Mouse (Mus musculus): ENCODE data around the gene Ankle1. TPM values are rescaled to one million over a fixed set of nuclear protein-coding genes. Genes with fewer than 3 reads are reported as not detected.

The Ankle1 gene
- under 1 TPM; 0.18 to 0.36 TPM for total RNA-seq (2021)

DNA sequence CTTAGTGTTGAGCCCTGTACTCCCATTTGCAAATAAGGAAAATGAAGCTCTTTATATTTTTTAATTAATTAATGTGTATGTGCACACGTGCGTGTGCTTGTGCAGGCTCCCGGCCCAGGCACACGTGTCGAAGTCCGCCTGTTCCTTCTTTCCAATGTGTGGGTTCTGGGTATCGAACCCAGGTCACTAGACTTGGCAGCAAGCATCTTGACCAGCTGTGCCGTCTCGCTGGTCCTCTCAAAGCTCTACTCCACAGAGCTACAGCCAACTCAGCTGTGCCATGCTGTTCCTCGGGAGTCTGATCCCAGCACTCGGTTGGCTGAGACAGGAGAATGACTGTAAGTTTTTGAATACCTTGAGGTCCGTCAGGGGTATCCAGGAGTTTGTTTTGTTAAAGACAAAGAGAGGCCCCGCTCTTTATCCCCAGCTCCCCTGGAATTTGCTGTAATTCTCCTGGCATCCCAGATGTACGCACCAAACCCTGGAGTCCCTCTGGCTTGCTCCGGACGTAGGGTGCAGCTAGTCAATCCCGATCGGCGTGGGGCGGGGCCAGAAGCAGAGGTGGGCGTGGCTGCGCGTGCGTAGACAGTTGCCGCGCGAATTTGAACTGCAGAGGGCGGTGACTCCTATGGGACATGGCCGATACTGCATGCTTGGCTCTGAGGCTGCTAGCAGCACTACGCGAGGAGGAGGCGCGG is at the start of gene Ankle1:
Gene Ankle1 (plus strand): TSS at position 610 of the 698 bp plus-strand sequence.
- intact Hi-C loops (cut with DNase I): loop anchor here (2.0 to 5.0 kb wide), 2 partner anchors 33 to 183 kb away; no protein-coding TSS in a partner anchor
- peak; percentile 88 for DNase-seq (ENCODE audit: low spot score)

DNA sequence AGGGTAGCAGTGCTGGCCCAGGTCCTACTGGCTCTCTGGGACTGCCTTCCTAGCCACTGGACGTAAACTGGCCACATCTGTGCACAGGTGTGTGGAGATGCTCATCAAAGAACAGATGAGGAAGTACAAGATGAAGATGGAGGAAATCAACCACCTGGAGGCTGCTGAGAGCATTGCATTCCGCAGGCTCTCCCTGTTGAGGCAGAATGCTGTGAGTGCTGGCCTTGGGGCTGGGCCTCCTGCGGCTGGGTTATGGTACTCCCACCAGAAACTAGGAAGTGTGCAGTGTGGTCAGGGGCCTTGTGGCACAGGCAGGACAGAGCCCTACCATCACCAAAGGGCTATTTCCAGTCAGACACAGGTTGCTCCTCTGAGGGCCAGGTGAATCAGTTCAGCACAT is 47.8 kb upstream of the Ankle1 start:
- intact Hi-C loops (cut with DNase I): no loop called here
- no peak for DNase-seq (ENCODE audit: low spot score)

DNA sequence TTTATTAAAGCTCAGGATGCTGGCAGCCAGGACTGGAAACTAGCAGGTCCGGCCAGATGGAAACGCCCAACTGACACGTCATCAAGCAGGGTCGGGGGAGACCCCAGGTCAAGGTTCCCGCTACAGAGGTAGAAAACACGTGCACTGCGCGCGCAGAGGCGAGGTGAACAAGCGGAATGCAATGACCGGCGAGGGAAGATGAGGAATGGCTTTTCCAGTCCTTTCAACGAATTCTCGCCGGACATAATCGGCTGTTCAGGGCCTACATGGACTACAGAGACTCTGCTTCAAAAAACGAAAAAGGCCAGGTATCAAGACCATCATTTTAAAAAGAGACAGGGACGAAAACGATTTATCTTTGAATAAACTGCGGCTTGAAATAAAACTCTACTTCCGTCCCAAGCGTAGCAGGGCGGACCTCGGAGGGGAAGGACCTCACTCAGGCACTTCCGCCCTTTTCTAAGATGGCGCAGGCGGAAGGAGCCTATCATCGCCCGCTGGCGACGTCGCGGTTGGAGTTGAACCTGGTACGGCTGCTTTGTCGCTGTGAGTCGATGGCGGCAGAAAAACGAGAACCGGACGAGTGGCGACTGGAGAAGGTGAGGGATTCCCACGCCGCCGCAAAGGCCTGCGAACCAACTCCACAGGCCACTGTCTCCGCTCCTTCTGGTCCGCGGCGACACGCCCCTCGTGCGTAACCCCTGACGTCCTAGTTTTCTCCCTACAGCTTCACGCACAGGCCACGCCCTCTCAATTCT is 38.9 kb upstream of the Ankle1 start, which contains the start of gene Use1:
Gene Use1 (plus strand): TSS at position 78 of the 758 bp plus-strand sequence.
- peak; percentile 90 for DNase-seq (ENCODE audit: low spot score)
- intact Hi-C loops (cut with DNase I): no loop called here

DNA sequence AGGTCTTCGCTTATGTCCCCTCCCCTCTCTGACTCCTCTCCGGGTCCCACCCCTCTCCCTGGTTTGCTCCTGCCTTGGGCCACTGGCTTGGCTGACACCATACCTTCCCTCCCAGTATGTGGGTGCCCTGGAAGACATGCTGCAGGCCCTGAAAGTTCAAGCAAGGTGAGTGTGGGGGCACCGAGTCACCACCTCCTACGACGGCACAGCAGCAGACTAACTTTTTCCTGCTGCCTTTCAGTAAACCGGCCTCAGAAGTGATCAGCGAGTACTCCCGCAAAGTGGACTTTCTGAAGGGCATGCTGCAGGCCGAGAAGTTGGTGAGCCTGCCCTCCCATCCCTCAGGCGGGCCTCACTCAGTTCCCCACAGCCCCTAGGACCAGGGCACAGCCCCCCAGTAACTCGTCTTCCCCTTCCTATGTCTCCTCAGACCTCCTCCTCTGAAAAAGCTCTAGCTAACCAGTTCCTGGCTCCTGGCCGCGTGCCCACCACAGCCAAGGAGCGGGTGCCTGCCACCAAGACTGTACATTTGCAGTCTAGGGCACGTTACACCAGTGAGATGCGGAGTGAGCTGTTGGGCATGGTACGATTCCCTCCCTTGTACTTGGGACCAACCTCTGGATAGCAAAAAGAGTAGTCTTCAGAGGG is 38.2 kb upstream of the Ankle1 start:
- intact Hi-C loops (cut with DNase I): no loop called here
- no peak for DNase-seq (ENCODE audit: low spot score)

DNA sequence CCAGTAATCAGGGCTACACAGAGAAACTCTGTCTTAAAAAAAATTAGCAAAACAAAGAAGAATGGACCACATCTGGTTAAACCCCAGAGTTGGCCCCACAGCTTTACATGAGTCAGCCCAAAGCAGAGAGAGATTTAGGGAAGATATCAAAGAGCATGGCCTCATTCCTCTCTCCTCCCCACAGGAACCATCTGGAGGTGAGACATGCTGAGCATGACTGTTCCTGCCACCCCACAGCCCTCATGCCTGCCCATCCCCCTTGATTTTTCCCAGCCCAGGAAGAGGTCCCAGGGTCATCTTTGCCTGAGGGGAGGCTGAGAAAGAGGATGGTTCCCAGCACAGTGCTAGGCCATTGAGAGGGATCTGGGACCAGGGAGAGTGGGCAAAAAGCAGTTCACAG is 37.4 kb upstream of the Ankle1 start:
- intact Hi-C loops (cut with DNase I): no loop called here
- DNase-seq (ENCODE audit: low spot score): no peak

DNA sequence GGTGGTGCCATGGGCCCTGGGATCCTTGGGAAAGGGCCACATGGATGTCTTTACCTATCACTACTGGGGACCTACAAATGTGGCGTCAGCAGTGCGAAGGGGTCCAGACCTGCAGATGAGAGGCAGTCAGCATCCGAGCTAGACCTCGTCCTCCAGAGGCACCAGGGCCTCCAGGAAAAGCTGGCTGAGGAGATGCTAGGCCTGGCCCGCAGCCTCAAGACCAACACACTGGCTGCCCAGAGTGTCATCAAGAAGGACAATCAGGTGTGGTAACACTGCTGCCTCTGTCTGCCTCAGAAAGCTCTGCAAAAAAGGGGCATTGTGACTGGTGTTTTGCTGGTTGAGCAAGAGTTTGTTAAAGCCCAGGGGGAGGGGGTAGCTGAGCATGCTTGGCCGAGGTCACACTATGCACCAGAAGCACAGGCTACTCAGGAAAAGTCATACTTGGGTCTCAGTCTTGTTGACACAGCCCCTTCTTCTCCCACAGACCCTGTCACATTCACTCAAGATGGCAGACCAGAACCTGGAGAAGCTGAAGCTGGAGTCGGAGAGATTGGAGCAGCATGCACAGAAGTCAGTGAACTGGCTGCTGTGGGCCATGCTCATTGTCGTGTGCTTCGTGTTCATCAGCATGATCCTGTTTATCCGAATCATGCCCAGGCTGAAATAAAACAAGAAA is 36.6 kb upstream of the Ankle1 start:
- no peak for DNase-seq (ENCODE audit: low spot score)
- intact Hi-C loops (cut with DNase I): no loop called here

DNA sequence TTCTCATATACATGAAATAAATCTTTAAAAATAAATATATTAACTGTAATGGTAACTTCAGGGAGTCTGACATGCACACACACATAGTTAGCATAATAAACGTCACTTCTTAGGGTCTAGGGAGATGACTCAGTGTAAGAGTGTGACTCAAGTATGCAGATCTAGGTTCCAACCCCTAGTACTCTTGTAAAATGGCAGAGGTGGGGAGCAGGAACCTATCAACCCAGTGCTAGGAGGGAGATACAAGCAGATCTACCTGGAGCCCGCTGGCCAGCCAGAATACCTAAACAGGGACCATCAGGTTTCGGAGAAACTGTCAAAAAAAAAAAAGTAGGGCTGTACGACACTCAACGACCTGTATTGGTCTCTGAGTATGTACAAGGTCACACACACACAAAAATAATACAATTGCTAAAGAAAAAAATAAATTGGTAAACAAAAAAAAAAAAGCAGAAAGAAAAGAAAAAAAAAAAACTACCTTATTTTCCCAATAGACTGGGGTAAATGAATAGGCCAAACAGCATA is 35.0 kb upstream of the Ankle1 start:
- no peak for DNase-seq (ENCODE audit: low spot score)
- intact Hi-C loops (cut with DNase I): no loop called here

DNA sequence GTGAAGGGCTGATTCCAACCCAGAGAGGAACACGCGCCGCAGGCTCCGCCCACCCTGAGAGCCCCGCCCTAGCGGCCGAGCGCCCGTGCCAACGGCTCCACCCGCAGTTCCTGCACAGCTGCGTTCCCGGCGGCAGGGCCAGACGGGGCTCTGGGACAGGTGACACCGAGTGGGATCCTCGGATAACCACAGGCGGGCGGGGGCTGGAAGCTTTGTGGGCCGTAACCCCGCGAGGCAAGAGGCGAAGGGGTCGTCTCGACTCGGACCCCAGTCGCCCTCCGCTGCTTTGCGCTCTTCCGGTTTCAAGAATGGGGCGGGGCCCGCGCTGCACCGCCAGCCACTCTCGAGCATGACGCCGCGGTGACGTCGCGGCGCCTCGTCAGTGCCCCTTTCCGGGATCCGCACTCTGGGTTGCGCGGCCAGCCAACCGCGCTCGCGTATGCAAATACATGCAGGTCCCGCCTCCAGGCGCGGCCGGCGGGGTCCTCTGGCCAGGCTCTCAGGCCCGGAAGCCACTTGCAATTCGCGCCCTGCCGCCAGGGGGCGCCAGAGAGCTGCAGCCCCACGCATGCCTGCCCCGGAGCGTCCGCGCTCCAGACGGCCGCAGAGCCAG is 34.5 kb upstream of the Ankle1 start, which contains the start of gene Ocel1:
Gene Ocel1 (plus strand): TSS at position 63 of the 613 bp plus-strand sequence.
- intact Hi-C loops (cut with DNase I): no loop called here
- peak; percentile 96 for DNase-seq (ENCODE audit: low spot score)

DNA sequence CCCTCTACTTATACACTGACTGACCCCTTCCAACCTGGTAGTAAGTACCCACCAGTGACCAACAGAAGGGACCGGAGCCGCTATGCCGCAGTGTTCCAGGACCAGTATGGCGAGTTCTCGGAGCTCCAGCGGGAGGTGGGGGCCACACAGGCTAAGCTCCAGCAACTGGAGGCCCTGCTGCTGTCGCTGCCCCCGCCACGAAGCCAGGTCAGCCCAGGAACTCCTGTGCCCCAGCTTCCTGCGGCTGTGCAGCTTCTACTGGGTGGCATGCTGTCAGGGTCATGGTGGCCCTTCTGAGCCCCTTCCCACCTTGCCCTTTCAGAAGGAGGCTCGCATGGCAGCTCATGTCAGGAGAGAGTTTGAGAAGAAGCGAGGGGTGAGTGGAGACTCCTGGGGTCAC is 33.4 kb upstream of the Ankle1 start:
- intact Hi-C loops (cut with DNase I): loop anchor here (2.0 kb wide), 1 partner anchor 34 kb away; the partner anchor contains the start of gene Ankle1
- no peak for DNase-seq (ENCODE audit: low spot score)

DNA sequence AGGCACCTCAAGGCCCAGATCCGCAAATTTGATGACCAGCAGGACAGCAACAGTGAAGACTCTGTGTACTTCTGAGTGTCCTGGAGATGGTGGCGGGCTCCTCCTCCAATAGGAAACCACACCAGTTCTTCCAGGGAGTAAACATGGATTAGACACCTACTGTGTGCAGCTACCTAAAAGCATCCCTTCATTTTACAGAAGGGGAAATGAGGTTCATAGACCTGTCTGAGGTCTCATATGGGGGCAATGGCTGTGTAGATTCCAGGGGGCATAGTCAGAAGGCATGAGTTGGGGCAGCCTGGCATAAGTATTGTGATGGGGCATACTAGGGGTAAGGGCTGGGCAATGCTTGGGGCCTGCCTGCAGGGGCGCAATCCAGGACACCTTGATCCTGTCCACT is 32.8 kb upstream of the Ankle1 start:
- DNase-seq (ENCODE audit: low spot score): no peak
- intact Hi-C loops (cut with DNase I): loop anchor here (2.0 kb wide), 1 partner anchor 34 kb away; the partner anchor contains the start of gene Ankle1

DNA sequence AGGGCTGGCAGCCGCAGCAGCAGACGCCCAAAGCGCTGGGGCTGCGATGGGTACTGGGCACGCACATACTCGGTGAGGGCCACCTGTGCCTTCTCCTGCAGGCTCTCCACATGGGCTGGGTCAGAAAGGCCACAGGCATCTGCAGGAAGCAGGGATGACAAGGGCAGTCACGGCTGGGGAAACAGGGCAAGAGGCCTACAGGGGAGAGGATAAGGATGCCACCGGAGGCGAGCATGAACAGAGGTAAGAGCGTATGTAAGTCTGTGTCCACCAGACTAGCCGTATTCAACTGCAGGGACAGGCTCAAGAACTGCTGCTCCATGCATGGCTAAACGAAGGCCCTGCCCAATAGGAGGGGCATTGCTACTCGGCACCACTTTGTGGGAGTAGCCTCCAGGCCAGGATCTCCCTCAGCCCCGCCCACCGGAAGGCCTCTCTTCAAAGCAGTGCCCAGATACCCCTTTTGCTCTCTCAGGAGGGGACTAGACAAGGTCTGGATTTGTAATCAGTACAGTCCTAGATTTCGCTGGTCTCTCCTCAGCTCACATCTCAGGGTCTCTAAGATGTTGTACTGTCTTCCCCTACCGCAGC is 31.1 kb upstream of the Ankle1 start:
- intact Hi-C loops (cut with DNase I): no loop called here
- DNase-seq (ENCODE audit: low spot score): no peak

DNA sequence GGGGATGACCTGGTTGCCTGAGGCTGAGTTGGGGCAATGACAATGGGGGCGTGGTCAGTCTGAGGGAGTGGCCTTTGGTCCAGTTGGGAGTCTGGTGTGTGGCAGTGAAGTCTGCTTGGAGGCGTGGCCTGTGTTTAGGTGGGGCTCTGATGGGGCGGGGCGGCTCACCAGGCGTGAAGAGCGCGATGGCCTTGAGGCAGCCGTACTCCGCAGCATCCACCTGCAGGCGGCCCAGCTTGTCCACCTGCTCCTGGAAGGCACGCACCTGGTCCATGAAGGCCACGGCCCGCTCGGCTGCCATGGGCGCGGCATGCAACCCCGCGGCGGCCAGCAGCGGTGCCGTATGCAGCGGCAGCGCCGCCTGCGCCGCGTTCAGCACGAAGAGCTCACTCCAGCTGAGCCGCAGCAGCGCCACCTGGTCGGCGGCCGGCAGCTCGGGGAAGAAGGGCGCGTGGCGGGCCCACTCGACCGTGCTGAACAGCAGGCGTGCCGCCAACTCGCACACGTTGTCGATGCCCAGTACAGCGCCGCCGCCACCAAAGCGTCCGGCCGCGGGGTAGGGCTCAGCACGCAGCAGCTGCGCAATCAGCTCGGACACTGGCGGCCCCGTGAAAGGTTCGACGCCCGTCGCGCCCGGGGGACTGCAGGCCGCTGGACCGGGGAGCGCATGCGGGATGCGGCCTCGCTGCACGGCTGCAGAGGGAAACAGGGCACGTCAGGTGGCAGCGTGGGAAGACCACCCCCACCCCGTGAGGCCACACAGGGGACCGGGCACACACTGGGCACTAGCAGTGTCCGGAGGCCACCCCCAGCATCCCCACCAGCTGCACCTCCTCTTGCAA is 30.0 kb upstream of the Ankle1 start:
- no peak for DNase-seq (ENCODE audit: low spot score)

DNA sequence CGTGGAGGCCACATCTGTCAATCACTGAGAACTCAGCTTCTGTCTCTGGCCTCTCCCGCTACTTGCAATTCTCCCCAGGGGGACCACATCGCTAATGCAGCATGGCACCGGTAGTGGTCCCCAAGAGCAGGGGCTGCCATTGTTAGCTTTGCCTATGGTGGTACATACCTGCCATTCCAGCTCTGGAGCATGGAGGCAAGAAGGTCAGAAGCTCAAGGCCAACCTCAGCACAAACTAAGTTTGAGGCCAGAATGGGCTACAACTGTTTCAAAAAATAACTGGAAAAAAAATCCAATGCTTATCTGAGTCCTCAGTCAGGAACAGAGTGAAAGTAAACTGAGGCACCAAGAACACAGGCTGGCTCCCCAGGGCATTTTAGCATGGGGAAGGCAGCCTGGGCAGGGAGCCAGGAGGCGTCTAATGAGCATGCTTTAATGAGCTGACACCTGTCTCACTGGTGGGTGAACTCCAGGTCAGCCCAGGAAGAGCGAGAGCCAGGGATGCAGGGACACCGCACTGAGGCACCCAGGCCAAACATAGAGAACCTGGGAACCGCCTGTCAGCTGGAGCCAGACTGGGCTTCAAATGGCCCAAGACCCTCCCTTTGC is 29.3 kb upstream of the Ankle1 start:
- intact Hi-C loops (cut with DNase I): no loop called here
- DNase-seq (ENCODE audit: low spot score): no peak

More for the DNA sequence above, 30.0 kb upstream of the Ankle1 start:
- intact Hi-C loops (cut with DNase I): no loop called here

DNA sequence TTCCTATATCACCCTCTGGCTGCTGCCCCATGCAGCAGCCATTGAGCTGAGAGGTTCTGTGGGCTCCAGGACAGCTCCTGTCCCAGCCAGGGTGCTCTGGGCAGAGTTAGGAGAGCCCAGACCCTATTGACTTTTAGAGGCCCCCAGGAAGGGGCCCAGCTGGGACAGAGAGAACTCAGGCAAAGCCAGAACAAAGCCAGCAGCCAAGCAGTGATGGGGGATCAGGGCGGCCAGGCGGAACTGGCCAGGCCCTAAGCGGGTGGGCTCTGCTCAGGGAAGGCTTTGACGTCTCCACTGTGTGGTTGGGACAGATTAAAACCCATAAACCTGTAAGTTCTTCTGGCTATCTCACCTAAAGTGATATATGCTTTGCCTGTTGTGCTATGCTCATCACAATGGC is 26.8 kb upstream of the Ankle1 start:
- no peak for DNase-seq (ENCODE audit: low spot score)

DNA sequence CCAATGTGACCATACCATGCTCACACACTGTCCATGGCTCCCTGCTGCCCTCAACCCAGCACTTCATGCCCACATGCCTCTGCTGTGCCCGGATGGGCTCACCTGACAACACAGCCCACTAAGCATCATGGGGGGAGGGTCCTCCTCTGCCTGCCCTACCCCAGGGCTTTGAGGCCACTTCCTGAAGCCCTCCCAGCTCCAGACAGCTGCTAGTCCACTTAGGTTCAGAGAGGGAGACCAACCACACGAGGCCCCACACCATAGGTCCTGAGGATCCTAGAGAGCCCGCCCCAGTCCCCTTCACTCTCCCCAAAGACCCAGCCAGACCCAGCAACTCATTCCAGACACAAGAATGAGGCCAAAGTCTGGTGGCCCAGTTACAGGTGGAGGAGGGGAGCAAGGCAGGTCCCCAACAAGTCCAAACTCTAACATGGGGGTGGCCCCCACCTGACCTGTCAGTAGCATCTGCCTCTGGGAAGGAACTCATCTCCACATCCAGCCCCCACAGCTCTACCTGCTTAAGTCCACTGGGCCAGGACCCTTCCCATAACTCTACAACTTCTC is 26.2 kb upstream of the Ankle1 start:
- intact Hi-C loops (cut with DNase I): loop anchor here (1.0 to 2.0 kb wide), 2 partner anchors 23 to 83 kb away; no protein-coding TSS in a partner anchor
- no peak for DNase-seq (ENCODE audit: low spot score)

More for the DNA sequence above, 26.8 kb upstream of the Ankle1 start:
- intact Hi-C loops (cut with DNase I): loop anchor here (1.0 to 2.0 kb wide), 2 partner anchors 24 to 83 kb away; no protein-coding TSS in a partner anchor

DNA sequence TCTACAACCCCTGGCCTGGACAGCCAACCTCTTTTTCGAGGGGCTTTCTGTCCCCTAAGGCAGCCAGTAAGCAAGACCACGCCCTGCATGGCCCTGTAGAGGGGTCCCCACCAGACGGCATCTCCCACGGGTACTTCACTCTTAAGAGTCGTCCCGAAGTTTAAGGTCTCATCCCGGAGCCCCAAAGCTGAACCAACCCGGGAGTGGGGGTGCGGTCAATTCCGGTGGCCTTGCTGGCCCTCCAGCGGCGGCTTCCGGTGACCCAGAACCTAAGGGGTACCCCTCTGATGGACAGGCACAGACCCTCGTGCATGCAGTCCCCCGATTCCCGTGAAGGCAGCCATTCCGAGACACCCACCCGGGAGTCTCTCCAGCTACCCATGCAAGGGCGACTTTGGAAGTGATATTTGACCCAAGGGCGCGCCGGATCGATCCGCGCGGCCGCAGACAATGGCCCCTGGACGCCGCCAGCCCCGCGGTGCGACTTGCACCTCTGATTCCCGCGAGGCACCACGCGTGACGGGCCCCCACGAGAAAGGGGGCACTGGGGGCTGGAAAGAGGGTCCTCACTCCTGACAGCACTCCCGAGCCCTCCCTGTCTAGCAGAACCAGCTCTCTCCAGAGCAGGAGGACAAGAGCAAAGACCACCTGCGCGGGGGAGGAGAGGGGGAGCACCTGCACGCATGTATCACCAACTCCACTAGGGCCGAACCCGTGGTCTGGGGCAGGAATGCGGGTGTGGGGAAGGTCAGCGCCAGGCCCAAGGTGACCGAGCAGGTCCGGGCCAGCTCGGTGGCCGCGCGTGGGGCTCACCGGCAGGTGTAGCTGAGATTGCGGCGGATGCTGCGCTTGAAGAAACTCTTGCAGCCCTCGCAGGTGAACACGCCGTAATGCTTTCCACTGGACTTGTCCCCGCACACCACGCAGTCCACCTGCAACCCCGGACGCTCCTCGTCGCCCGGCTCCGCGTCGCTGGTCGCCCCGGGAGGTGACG is 25.3 kb upstream of the Ankle1 start:
- intact Hi-C loops (cut with DNase I): no loop called here
- DNase-seq (ENCODE audit: low spot score): no peak
